ENCODE assay signal across 8 mouse cellular contexts in genomic region chr7:80187501-80187900, GRCm38 (mm10). TPM values are rescaled to one million over a fixed set of nuclear protein-coding genes. Genes with fewer than 3 reads are reported as not detected.
DNase-seq lines count a peak whose midpoint lies in the region; ATAC-seq and TF ChIP-seq lines count a peak whose summit lies in the region.

No protein-coding gene starts in this region.

- ATAC-seq in forebrain, embryonic 15.5 days (replicated peaks): no peak
- no peak for ATAC-seq in liver, embryonic 13.5 days (ENCODE audit: low read depth)

- H3K79me2 ChIP-seq in C2C12 (ENCODE audit: control insufficient read depth, insufficient read depth): peaks cover 44% of the 10 kb centered on the region

- peaks cover 58% of the 10 kb centered on the region for H3K4me1 ChIP-seq in forebrain, embryonic 15.5 days
- H3K4me1 ChIP-seq in liver, embryonic 13.5 days (replicated peaks): peaks cover 93% of the 10 kb centered on the region

- no peak overlapping the region for H3ac ChIP-seq in C2C12 (ENCODE audit: control insufficient read depth, insufficient read length, low read depth)

- no peaks in the 10 kb centered on the region for H3K27me3 ChIP-seq in C2C12 (ENCODE audit: control insufficient read depth, insufficient read depth, insufficient read length)
- H3K27me3 ChIP-seq in forebrain, embryonic 15.5 days: no peaks in the 10 kb centered on the region
- H3K27me3 ChIP-seq in liver, embryonic 13.5 days: peaks cover 6% of the 10 kb centered on the region; the same call in 1 of the 2 replicates

- H3K4me2 ChIP-seq in forebrain, embryonic 15.5 days (replicated peaks): peak overlapping the region; percentile 63
- peak overlapping the region; percentile 92 for H3K4me2 ChIP-seq in liver, embryonic 13.5 days

- intact Hi-C loops in heart, postnatal 10 days (cut with DNase I): loop anchor here (2.0 kb wide), 1 partner anchor 31 kb away; no protein-coding TSS in a partner anchor

- peak; percentile 87 for DNase-seq in heart, adult 11 months
- DNase-seq in heart, postnatal 10 days: no peak
- DNase-seq in liver, embryonic 13.5 days: no peak
- DNase-seq in retina, embryonic 14.5 days (ENCODE audit: low spot score): no peak
- DNase-seq in frontal cortex, adult 2 months (ENCODE audit: extremely low spot score in 1 of 2, low spot score in 1 of 2): no peak
- no peak for DNase-seq in layer of hippocampus, adult 8-10 months (ENCODE audit: low spot score in 2 of 2)

- TF ChIP-seq CTCF in C2C12 (IDR thresholded peaks at IDR 0.05; ENCODE audit: control insufficient read depth, insufficient read depth, insufficient read length): no peak

- H3K9me3 ChIP-seq in forebrain, embryonic 15.5 days: no peaks in the 10 kb centered on the region
- no peaks in the 10 kb centered on the region for H3K9me3 ChIP-seq in liver, embryonic 13.5 days (replicated peaks)

- H3K79me3 ChIP-seq in C2C12 (ENCODE audit: low read depth): peaks cover 25% of the 10 kb centered on the region

- no peaks in the 10 kb centered on the region for H3K36me3 ChIP-seq in C2C12 (ENCODE audit: control insufficient read depth, insufficient read depth)
- no peaks in the 10 kb centered on the region for H3K36me3 ChIP-seq in forebrain, embryonic 15.5 days
- H3K36me3 ChIP-seq in liver, embryonic 13.5 days: no peaks in the 10 kb centered on the region

- peak overlapping the region; percentile 68 for H3K9ac ChIP-seq in forebrain, embryonic 15.5 days (replicated peaks)
- H3K9ac ChIP-seq in liver, embryonic 13.5 days: peak overlapping the region; percentile 82

- H3K27ac ChIP-seq in forebrain, embryonic 15.5 days (replicated peaks): peak overlapping the region; percentile 85
- peak overlapping the region; percentile 87 for H3K27ac ChIP-seq in liver, embryonic 13.5 days

- 24% methylated on average over 12 of the region's 12 CpGs for whole genome bisulfite sequencing in forebrain, embryonic 15.5 days
- 76% methylated on average over 12 of the region's 12 CpGs for WGBS in liver, embryonic 13.5 days (ENCODE audit: insufficient replicate concordance)

- H3K4me3 ChIP-seq in C2C12 (ENCODE audit: insufficient read depth, poor library complexity, severe bottlenecking): peak overlapping the region; percentile 34
- peak overlapping the region; percentile 67 for H3K4me3 ChIP-seq in forebrain, embryonic 15.5 days
- H3K4me3 ChIP-seq in liver, embryonic 13.5 days (replicated peaks): peak overlapping the region; percentile 70

TF ChIP-seq in C2C12, 6 proteins besides CTCF, POLR2A, EP300 and RAD21:
- TF ChIP-seq USF1 (IDR thresholded peaks at IDR 0.05; ENCODE audit: low read depth) (no peak), MYOD1 (IDR thresholded peaks at IDR 0.05; ENCODE audit: control insufficient read depth, insufficient read length, low read depth) (no peak), MAX (IDR thresholded peaks at IDR 0.05) (no peak), CEBPB (IDR thresholded peaks at IDR 0.05; ENCODE audit: low read depth) (no peak), MYOG (IDR thresholded peaks at IDR 0.05; ENCODE audit: control insufficient read depth, extremely low read depth, insufficient read length) (no peak), FOSL1 (IDR thresholded peaks at IDR 0.05; ENCODE audit: insufficient read depth, low read length, poor library complexity, severe bottlenecking) (no peak)

RNA-seq across cellular contexts. Expression of gene Sema4b, which starts 0.9 kb away (rescaled TPM):
- 10 to 100 TPM; 14.7 to 16.6 TPM for total RNA-seq in heart, postnatal 10 days (2021)
- polyA plus RNA-seq in C2C12 (2012; fragmentation: generic; extraction: Trizol): 19.8 TPM
- polyA plus RNA-seq in forebrain, embryonic 15.5 days (2015; fragmentation: Nextera tagmentation; extraction: Ambion mirVana): 22.7 and 24.7 TPM in 2 replicates
- 13.1 and 14.1 TPM in 2 replicates for polyA plus RNA-seq in liver, embryonic 13.5 days (2015; fragmentation: Nextera tagmentation; extraction: Ambion mirVana)
- polyA plus RNA-seq in frontal cortex, adult 2 months (2012; rRNA removed): 15.9 and 16.9 TPM in 2 replicates
- total RNA-seq in layer of hippocampus, adult 8-10 months (2022): 10 to 100 TPM; 22.0 to 27.7 (median 25.9) TPM

RNA-seq across cellular contexts. Expression of gene Cib1, which starts 45.1 kb away (rescaled TPM):
- 10 to 100 TPM; 27.8 to 28.1 TPM for total RNA-seq in heart, postnatal 10 days (2021)
- polyA plus RNA-seq in C2C12 (2012; fragmentation: generic; extraction: Trizol): 131 TPM
- polyA plus RNA-seq in forebrain, embryonic 15.5 days (2015; fragmentation: Nextera tagmentation; extraction: Ambion mirVana): 31.6 and 32.7 TPM in 2 replicates
- polyA plus RNA-seq in liver, embryonic 13.5 days (2015; fragmentation: Nextera tagmentation; extraction: Ambion mirVana): 91.0 and 102 TPM in 2 replicates
- polyA plus RNA-seq in frontal cortex, adult 2 months (2012; rRNA removed): 31.0 and 32.0 TPM in 2 replicates
- total RNA-seq in layer of hippocampus, adult 8-10 months (2022): 10 to 100 TPM; 20.3 to 31.5 (median 25.9) TPM

RNA-seq across cellular contexts. Expression of gene Gdpgp1, which starts 45.2 kb away (rescaled TPM):
- 1 to 10 TPM; 2.2 to 2.4 TPM for total RNA-seq in heart, postnatal 10 days (2021)
- polyA plus RNA-seq in C2C12 (2012; fragmentation: generic; extraction: Trizol): 1.2 TPM
- polyA plus RNA-seq in forebrain, embryonic 15.5 days (2015; fragmentation: Nextera tagmentation; extraction: Ambion mirVana): 3.6 and 3.9 TPM in 2 replicates
- polyA plus RNA-seq in liver, embryonic 13.5 days (2015; fragmentation: Nextera tagmentation; extraction: Ambion mirVana): 2.4 and 3.0 TPM in 2 replicates
- polyA plus RNA-seq in frontal cortex, adult 2 months (2012; rRNA removed): 2.8 and 3.2 TPM in 2 replicates
- 1 to 10 TPM; 6.2 to 7.5 (median 7.0) TPM for total RNA-seq in layer of hippocampus, adult 8-10 months (2022)

RNA-seq across cellular contexts. Expression of gene Ttll13, which starts 58.7 kb away (rescaled TPM):
- under 1 TPM; 0.45 to 0.74 TPM for total RNA-seq in heart, postnatal 10 days (2021)
- polyA plus RNA-seq in C2C12 (2012; fragmentation: generic; extraction: Trizol): not detected
- polyA plus RNA-seq in forebrain, embryonic 15.5 days (2015; fragmentation: Nextera tagmentation; extraction: Ambion mirVana): 1.0 and 1.1 TPM in 2 replicates
- polyA plus RNA-seq in liver, embryonic 13.5 days (2015; fragmentation: Nextera tagmentation; extraction: Ambion mirVana): 0.23 and 0.72 TPM in 2 replicates
- polyA plus RNA-seq in frontal cortex, adult 2 months (2012; rRNA removed): 0.90 and 1.7 TPM in 2 replicates
- total RNA-seq in layer of hippocampus, adult 8-10 months (2022): 1 to 10 TPM; 1.3 to 2.1 (median 1.8) TPM
